Mouse (Mus musculus): ENCODE measurements around the gene Znhit2. TPM values are rescaled to one million over a fixed set of nuclear protein-coding genes. Genes with fewer than 3 reads are reported as not detected.

Znhit2 gene
- polyA plus RNA-seq, 1 experiment, result 38.5 TPM

DNA sequence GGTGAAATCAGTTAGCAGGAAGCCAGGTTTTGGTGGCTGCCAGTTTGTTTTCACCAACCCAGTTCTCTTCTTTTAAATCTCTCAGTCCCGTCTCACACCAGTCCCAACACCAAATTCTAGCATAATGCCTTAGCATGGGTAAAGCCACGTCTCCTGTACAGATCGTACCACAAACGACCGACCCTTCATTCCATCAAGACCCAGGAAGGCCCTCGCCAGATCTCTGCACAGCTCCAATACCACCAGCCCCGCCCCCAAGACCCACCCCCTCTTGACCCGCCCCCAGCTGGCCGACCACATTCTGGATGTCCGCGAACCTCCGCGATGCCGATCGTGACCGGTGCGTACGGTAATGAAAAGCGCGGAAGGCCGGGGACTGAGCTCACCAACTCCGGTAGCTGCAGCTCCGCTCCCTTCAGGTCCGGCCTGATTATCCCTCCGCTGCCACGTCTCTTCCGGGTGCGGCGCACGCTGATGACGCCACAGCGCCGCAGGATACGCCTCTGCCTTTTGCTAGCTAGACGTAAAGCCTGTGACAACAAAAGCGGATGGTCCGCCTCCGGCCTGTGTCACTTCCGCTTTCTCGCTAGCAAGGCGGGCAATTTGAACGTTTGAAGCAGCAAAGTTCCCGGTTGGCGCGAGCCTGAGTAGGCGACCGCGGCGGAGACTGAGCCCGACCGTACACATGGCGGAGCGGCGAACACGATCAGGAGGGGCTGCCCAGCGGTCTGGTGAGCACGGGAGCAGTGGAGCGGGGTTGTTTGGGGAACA, 23.7 kb downstream of the Znhit2 start, which contains the start of the genes Zfpl1 and Cdca5:
TSS of gene Zfpl1 (minus strand) at position 479 of the 771 bp plus-strand sequence.
TSS of gene Cdca5 (plus strand) at position 506 of the 771 bp plus-strand sequence.
- H3K36me3 ChIP-seq (ENCODE audit: control insufficient read depth, insufficient read depth, low read length), result peaks cover 16% of the 10 kb centered on the region
- H3K27ac ChIP-seq (ENCODE audit: insufficient read depth, low read length), result peak within 1 kb of the TSS; percentile 53; the same call in 1 of the 2 replicates
- H3K27me3 ChIP-seq (ENCODE audit: control insufficient read depth, insufficient read depth, low read length), result no peaks in the 10 kb centered on the region
- peak; percentile 93 to 96 for DNase-seq (ENCODE audit: low read depth in 1 of 2, low spot score in 2 of 2)
- H3K4me3 ChIP-seq (ENCODE audit: extremely low read depth, insufficient read depth, insufficient read length), result peak within 1 kb of the TSS; percentile 77
- WGBS, result under 1% methylated on average over 58 of the region's 58 CpGs
- H3K4me1 ChIP-seq (ENCODE audit: control insufficient read depth, insufficient read depth, insufficient read length), result peaks cover 4% of the 10 kb centered on the region; the same call in 1 of the 2 replicates
- no peak for TF ChIP-seq CTCF (IDR thresholded peaks at IDR 0.05; ENCODE audit: extremely low read depth, insufficient read depth, insufficient read length, insufficient replicate concordance)
- peak; percentile 43; the same call in 1 of the 2 replicates for TF ChIP-seq POLR2A (IDR thresholded peaks at IDR 0.05; ENCODE audit: low read depth, low read length)

GRCm38 (mm10) chr19:6085417-6085879, 24.5 kb downstream of the Znhit2 start:
- peak in 1 of 2 experiments; percentile 62 for DNase-seq (ENCODE audit: low read depth in 1 of 2, low spot score in 2 of 2)
- Histone ChIP-seq H3K4me1 (ENCODE audit: control insufficient read depth, insufficient read depth, insufficient read length) (peaks cover 4% of the 10 kb centered on the region; the same call in 1 of the 2 replicates), H3K27ac (ENCODE audit: insufficient read depth, low read length) (no peak overlapping the region), H3K4me3 (ENCODE audit: extremely low read depth, insufficient read depth, insufficient read length) (peak overlapping the region; percentile 62), H3K36me3 (ENCODE audit: control insufficient read depth, insufficient read depth, low read length) (peaks cover 14% of the 10 kb centered on the region), H3K27me3 (ENCODE audit: control insufficient read depth, insufficient read depth, low read length) (no peaks in the 10 kb centered on the region)
- under 1% methylated on average over 17 of the region's 17 CpGs for WGBS
- TF ChIP-seq CTCF (IDR thresholded peaks at IDR 0.05; ENCODE audit: extremely low read depth, insufficient read depth, insufficient read length, insufficient replicate concordance) (no peak), POLR2A (IDR thresholded peaks at IDR 0.05; ENCODE audit: low read depth, low read length) (no peak)

DNA sequence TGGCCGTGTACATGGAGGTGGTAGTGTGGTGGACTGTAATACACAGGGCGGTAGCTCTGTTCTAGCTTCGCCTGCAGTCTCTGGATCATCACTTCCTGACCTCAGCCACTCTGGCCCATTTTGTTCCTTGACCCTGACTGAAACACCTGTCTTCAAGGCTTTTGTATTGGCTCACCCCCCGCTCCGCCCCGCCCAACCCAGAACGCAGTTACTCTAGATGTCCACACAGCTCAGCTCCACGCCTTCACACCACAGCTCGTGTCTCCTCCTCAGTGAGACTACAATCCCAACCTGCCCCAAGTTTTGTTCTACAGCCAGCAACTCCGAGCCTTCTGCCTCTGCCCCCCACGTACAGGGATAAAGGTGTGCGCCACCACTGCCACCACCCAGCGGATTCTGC, 27.8 kb downstream of the Znhit2 start:
- Histone ChIP-seq H3K36me3 (ENCODE audit: control insufficient read depth, insufficient read depth, low read length) (no peaks in the 10 kb centered on the region), H3K4me1 (ENCODE audit: control insufficient read depth, insufficient read depth, insufficient read length) (peaks cover 3% of the 10 kb centered on the region; the same call in 1 of the 2 replicates)
- 96% methylated on average over 13 of the region's 13 CpGs for WGBS

DNA sequence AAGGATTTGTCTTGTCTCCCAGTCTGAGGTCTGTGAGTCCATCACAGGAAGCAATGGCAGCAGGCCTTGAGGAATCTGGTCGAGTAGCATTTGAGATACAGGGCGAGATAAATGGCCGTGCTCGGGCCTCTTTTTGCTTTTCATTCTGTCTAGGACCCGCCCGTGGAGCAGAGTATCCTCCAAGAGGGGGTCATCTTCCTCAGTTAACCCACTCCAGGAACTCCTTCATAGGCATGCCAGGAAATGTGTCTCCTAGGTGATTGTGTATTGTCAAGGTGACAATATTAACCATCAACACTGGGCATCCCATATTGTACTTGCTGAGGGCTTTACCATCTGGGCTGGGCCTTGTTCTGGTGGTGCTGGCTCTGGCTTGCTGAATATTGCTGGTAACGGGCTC, 33.1 kb downstream of the Znhit2 start, which contains the start of gene AC131692.1:
TSS of gene AC131692.1 (plus strand) at position 301 of the 400 bp plus-strand sequence.
- Histone ChIP-seq H3K4me3 (ENCODE audit: extremely low read depth, insufficient read depth, insufficient read length) (no peak within 1 kb of the TSS), H3K27me3 (ENCODE audit: control insufficient read depth, insufficient read depth, low read length) (no peaks in the 10 kb centered on the region), H3K27ac (ENCODE audit: insufficient read depth, low read length) (no peak within 1 kb of the TSS), H3K4me1 (ENCODE audit: control insufficient read depth, insufficient read depth, insufficient read length) (no peaks in the 10 kb centered on the region), H3K36me3 (ENCODE audit: control insufficient read depth, insufficient read depth, low read length) (no peaks in the 10 kb centered on the region)
- WGBS, result 95% methylated on average over 7 of the region's 7 CpGs
- DNase-seq (ENCODE audit: low read depth in 1 of 2, low spot score in 2 of 2), result no peak
- TF ChIP-seq CTCF (IDR thresholded peaks at IDR 0.05; ENCODE audit: extremely low read depth, insufficient read depth, insufficient read length, insufficient replicate concordance) (no peak), POLR2A (IDR thresholded peaks at IDR 0.05; ENCODE audit: low read depth, low read length) (no peak)

More for the DNA sequence above, 27.8 kb downstream of the Znhit2 start:
- Histone ChIP-seq H3K4me3 (ENCODE audit: extremely low read depth, insufficient read depth, insufficient read length) (no peak overlapping the region), H3K27me3 (ENCODE audit: control insufficient read depth, insufficient read depth, low read length) (no peaks in the 10 kb centered on the region), H3K27ac (ENCODE audit: insufficient read depth, low read length) (no peak overlapping the region)
- DNase-seq (ENCODE audit: low read depth in 1 of 2, low spot score in 2 of 2), result no peak
- no peak for TF ChIP-seq CTCF (IDR thresholded peaks at IDR 0.05; ENCODE audit: extremely low read depth, insufficient read depth, insufficient read length, insufficient replicate concordance)

GRCm38 (mm10) chr19:6097847-6098246, 36.9 kb downstream of the Znhit2 start:
- TF ChIP-seq POLR2A (IDR thresholded peaks at IDR 0.05; ENCODE audit: low read depth, low read length), result no peak
- TF ChIP-seq CTCF (IDR thresholded peaks at IDR 0.05; ENCODE audit: extremely low read depth, insufficient read depth, insufficient read length, insufficient replicate concordance), result no peak
- WGBS, result 75% methylated on average over 3 of the region's 3 CpGs
- Histone ChIP-seq H3K4me1 (ENCODE audit: control insufficient read depth, insufficient read depth, insufficient read length) (no peaks in the 10 kb centered on the region), H3K36me3 (ENCODE audit: control insufficient read depth, insufficient read depth, low read length) (no peaks in the 10 kb centered on the region), H3K4me3 (ENCODE audit: extremely low read depth, insufficient read depth, insufficient read length) (no peak overlapping the region), H3K27me3 (ENCODE audit: control insufficient read depth, insufficient read depth, low read length) (no peaks in the 10 kb centered on the region), H3K27ac (ENCODE audit: insufficient read depth, low read length) (no peak overlapping the region)
- no peak for DNase-seq (ENCODE audit: low read depth in 1 of 2, low spot score in 2 of 2)

DNA sequence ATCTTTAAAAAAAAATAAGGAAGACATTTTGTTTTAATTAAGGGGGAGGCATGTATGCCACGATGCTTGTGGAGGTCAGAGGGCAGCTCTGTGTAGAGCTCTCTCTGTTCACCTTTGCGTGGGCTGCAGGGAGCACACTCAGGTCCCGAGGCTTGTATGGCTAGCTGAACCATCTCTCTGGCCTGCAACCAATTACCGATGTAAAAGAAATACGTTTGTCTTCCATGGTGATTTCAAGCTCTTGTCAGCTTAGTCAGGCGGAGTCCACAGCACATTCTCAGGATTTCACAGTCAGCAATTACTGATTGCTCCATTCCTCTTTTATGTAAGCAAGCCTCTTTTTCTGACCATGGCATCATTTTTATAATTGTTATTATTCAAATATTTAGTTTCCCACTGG, 40.2 kb downstream of the Znhit2 start:
- 90% methylated on average over 6 of the region's 6 CpGs for WGBS
- no peaks in the 10 kb centered on the region for H3K36me3 ChIP-seq (ENCODE audit: control insufficient read depth, insufficient read depth, low read length)

More for the DNA sequence above, 40.2 kb downstream of the Znhit2 start:
- no peaks in the 10 kb centered on the region for H3K4me1 ChIP-seq (ENCODE audit: control insufficient read depth, insufficient read depth, insufficient read length)
- H3K4me3 ChIP-seq (ENCODE audit: extremely low read depth, insufficient read depth, insufficient read length), result no peak overlapping the region
- H3K27me3 ChIP-seq (ENCODE audit: control insufficient read depth, insufficient read depth, low read length), result no peaks in the 10 kb centered on the region
- H3K27ac ChIP-seq (ENCODE audit: insufficient read depth, low read length), result no peak overlapping the region
- DNase-seq (ENCODE audit: low read depth in 1 of 2, low spot score in 2 of 2), result no peak
- TF ChIP-seq CTCF (IDR thresholded peaks at IDR 0.05; ENCODE audit: extremely low read depth, insufficient read depth, insufficient read length, insufficient replicate concordance) (no peak), POLR2A (IDR thresholded peaks at IDR 0.05; ENCODE audit: low read depth, low read length) (no peak)
